Mouse (Mus musculus) myocyte (in vitro differentiated cells): ENCODE results near the gene March2.

Source experiments
- E2F4 ChIP-seq: IDR thresholded peaks from one replicate; pipeline ENCODE4 v1.6.1; 2011; ENCODE audit warnings: mild to moderate bottlenecking, control low read depth, moderate library complexity; ENCODE audit not compliant: insufficient read depth
- POLR2A ChIP-seq: IDR thresholded peaks from one replicate; pipeline ENCODE4 v1.6.1; 2011; ENCODE audit warnings: low read depth, mild to moderate bottlenecking, control low read depth, moderate library complexity; ENCODE audit not compliant: insufficient read length

- no peak for TF ChIP-seq E2F4
- no peak for TF ChIP-seq POLR2A
These were observed 33.7 kb downstream of the March2 start for GRCm38 (mm10) chr17:33684671-33685231.
